Mouse (Mus musculus) liver, embryonic 14.5 days (tissue): ENCODE results near the gene Spty2d1. TPM values are rescaled to one million over a fixed set of nuclear protein-coding genes. Genes with fewer than 3 reads are reported as not detected.

Source experiments
- ATAC-seq: fragments of 200-750 bp; cut with Nextera tagmentation; 2 replicates; pipeline ENCODE4 v1.8.0; 2017; ENCODE audit warnings: moderate number of reproducible peaks, mild to moderate bottlenecking, moderate library complexity; ENCODE audit not compliant: insufficient read depth
- DNase-seq, 3 experiments: peaks; one replicate each; pipeline ENCODE4 v3.0.0-alpha.2; 2012 to 2013; ENCODE audit warnings: low read depth in 3 of 3, low spot score in 3 of 3
- H3K27ac ChIP-seq: fragments of 300-500 bp; sonication (generic); 2 replicates; pipeline ENCODE4 v1.5.1; 2014; ENCODE audit warnings: moderate library complexity, mild to moderate bottlenecking, control low read depth, inconsistent platforms
- H3K27me3 ChIP-seq: fragments of 300-500 bp; sonication (generic); 2 replicates; pipeline ENCODE4 v1.6.1; 2014; ENCODE audit warnings: mild to moderate bottlenecking, low read length, moderate library complexity; ENCODE audit not compliant: control insufficient read depth, insufficient read depth
- H3K36me3 ChIP-seq: fragments of 300-500 bp; sonication (generic); replicated peaks from 2 replicates; pipeline ENCODE4 v1.6.1; 2014; ENCODE audit warnings: low read depth; ENCODE audit not compliant: control insufficient read depth, insufficient read depth
- H3K4me1 ChIP-seq, 2 experiments: fragments of 200-500 bp in 1 of 2; fragments of 300-500 bp in 1 of 2; sonication (generic) in 1 of 2; replicated peaks; 2 replicates each; pipeline ENCODE4 v1.6.1; 2012 to 2014; ENCODE audit warnings: antibody characterized with exemption in 1 of 2, inconsistent platforms in 1 of 2, low read length in 1 of 2; ENCODE audit not compliant: control insufficient read depth in 2 of 2, insufficient read depth in 2 of 2
- H3K4me2 ChIP-seq: fragments of 300-500 bp; sonication (generic); 2 replicates; pipeline ENCODE4 v1.6.1; 2014; ENCODE audit warnings: low read depth, mild to moderate bottlenecking, control low read depth, moderate library complexity
- H3K4me3 ChIP-seq, 2 experiments: fragments of 200-500 bp in 1 of 2; fragments of 300-500 bp in 1 of 2; sonication (generic) in 1 of 2; 2 replicates each; pipeline ENCODE4 v1.5.1; 2012 to 2014; ENCODE audit warnings: low read depth in 2 of 2, low read length in 2 of 2, mild to moderate bottlenecking in 2 of 2, control low read depth in 1 of 2, inconsistent platforms in 1 of 2, moderate library complexity in 1 of 2; ENCODE audit not compliant: insufficient read depth in 1 of 2
- H3K9ac ChIP-seq: fragments of 300-500 bp; sonication (generic); replicated peaks from 2 replicates; pipeline ENCODE4 v1.6.1; 2014; ENCODE audit warnings: mild to moderate bottlenecking, control low read depth, moderate library complexity
- H3K9me3 ChIP-seq: fragments of 300-500 bp; sonication (generic); 2 replicates; pipeline ENCODE4 v1.6.1; 2016; ENCODE audit warnings: low read length, mixed read lengths; ENCODE audit not compliant: control insufficient read depth
- CTCF ChIP-seq: IDR thresholded peaks from 2 replicates; pipeline ENCODE4 v1.5.1; 2016; ENCODE audit warnings: antibody characterized with exemption, low read depth, control low read depth
- EP300 ChIP-seq: IDR thresholded peaks from 2 replicates; pipeline ENCODE4 v1.6.1; 2016; ENCODE audit warnings: antibody characterized with exemption, low read depth
- WGBS: fragments of 180-500 bp; shearing (Covaris S2); extraction: QIAGEN DNeasy Blood & Tissue Kit; methylation state at CpG from one replicate; pipeline ENCODE4 v1.1.7; 2014; ENCODE audit not compliant: insufficient replicate concordance; 5-methylcytosine and 5-hydroxymethylcytosine counted together
- polyA plus RNA-seq, 2 experiments: library from polyadenylated mRNA; depleted of rRNA in 1 of 2; stranded (reverse) in 1 of 2; unstranded in 1 of 2; fragments of >200 nt; fragmentation: Nextera tagmentation in 1 of 2; extraction: Ambion mirVana in 1 of 2; gene quantifications; 2 replicates each; pipeline versions ENCODE4 v1.2.1 to v1.2.3; 2012 to 2014

The Spty2d1 gene
- polyA plus RNA-seq, 2 experiments: 5.9 to 10.1 TPM

DNA sequence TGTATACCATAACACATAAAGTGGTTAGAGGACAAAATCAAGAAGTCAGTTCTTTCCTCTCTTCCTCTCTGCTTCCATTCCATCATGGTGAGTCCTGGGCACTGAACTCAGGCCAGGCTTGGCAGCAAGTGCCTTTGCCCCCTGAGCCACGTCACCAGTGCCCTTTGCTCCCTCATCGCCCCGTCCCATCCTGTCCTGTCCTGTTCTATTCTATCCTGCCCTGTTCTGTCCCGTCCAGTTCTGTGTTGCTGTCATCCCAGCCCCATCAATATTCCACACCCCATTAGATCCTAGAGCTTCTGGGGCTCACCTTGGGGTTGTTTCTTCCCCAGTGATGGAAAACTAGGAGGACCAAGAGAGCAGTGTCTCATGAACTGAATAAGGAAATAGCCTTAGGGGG lies 33.9 kb upstream of the Spty2d1 start:
- Histone ChIP-seq H3K4me3 (no peak overlapping the region), H3K4me1 (peaks cover 0 to 8% of the 10 kb centered on the region in 2 experiments; a peak in 2 of 4 replicates), H3K27me3 (no peaks in the 10 kb centered on the region), H3K4me2 (no peak overlapping the region), H3K27ac (no peak overlapping the region), H3K9ac (no peak overlapping the region), H3K36me3 (no peaks in the 10 kb centered on the region), H3K9me3 (no peaks in the 10 kb centered on the region)
- TF ChIP-seq EP300 (no peak), CTCF (no peak)
- ATAC-seq (no peak), DNase-seq (no peak)
- 62% methylated on average over 4 of the region's 4 CpGs for WGBS

DNA sequence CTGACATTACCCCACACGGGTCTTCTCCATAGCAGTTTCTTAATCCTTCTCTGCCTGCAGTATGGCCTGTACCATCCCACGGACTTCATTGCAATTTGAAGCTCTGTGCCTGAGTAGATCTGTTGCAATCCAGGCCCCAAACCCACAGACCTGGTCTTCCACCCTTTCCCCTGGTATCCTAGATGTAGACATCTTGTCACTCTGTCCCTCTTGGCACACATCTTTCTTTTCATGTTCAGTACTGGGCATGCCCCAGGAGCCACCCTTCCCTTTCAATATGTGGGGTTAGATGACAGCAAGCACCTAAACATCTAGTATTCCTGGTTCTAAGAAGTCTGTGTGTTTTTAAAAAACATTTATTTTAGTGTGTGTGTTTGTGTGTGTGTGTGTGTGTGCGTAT lies 33.5 kb upstream of the Spty2d1 start:
- ATAC-seq (no peak), DNase-seq (no peak)
- H3K9ac ChIP-seq: no peak overlapping the region
- H3K4me1 ChIP-seq: peaks cover 0 to 8% of the 10 kb centered on the region in 2 experiments; a peak in 2 of 4 replicates
- H3K27ac ChIP-seq: no peak overlapping the region
- no peak overlapping the region for H3K4me3 ChIP-seq
- no peak overlapping the region for H3K4me2 ChIP-seq
- no peak for TF ChIP-seq CTCF
- no peak for TF ChIP-seq EP300
- H3K9me3 ChIP-seq: no peaks in the 10 kb centered on the region
- 57% methylated on average over 3 of the region's 3 CpGs for whole genome bisulfite sequencing
- H3K27me3 ChIP-seq: no peaks in the 10 kb centered on the region
- H3K36me3 ChIP-seq: no peaks in the 10 kb centered on the region

DNA sequence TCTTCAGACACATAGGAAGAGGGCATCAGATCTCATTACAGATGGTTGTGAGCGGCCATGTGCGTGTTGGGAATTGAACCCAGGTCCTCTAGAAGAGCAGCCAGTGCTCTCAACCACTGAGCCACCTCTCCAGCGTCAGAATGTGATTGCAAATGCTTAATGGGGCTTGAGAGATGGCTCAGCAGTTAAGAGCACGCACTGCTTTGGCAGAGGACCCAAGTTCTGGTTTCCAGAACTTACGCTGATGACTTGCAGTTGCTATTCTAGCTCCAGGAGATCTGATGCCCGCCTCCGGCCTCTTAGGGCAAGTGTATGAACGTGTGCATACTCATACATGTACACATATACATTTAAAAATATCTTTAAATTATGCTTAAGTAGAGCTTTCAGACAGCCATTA lies 27.2 kb upstream of the Spty2d1 start:
- Histone ChIP-seq H3K4me1 (no peaks in the 10 kb centered on the region), H3K9me3 (no peaks in the 10 kb centered on the region), H3K27me3 (no peaks in the 10 kb centered on the region), H3K4me2 (no peak overlapping the region), H3K4me3 (no peak overlapping the region), H3K27ac (no peak overlapping the region), H3K9ac (no peak overlapping the region), H3K36me3 (no peaks in the 10 kb centered on the region)
- TF ChIP-seq EP300 (no peak), CTCF (no peak)
- DNase-seq (no peak), ATAC-seq (no peak)
- WGBS: 58% methylated on average over 8 of the region's 8 CpGs

DNA sequence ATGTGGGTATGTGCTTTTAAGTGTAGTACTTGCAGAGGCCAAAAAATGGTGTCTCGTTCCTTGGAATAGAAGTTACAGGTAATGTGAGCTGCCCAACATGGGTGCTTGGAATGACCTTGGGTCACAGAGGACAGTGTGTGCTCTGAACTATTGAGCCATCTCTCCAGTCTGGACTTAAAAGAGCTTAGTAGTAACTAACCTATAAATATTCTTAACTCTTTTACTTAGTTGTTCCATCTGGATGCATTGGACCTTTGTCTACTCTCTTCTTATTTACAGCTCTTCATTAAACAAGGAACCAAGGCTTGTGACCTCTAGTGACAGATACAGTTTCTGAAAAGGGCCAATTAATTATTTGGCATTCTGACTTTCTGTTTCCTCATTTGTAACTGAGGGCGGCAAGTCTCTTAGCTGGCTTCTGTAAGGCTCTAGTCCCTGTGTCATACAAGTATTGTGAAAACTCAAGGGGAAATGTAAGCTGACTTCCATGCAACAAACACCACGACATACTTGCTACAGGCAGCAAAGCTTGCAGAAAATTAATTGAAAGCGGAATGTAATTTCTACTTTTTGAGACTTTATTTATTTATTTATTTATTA lies 26.7 kb upstream of the Spty2d1 start:
- Histone ChIP-seq H3K9me3 (no peaks in the 10 kb centered on the region), H3K36me3 (no peaks in the 10 kb centered on the region), H3K4me1 (no peaks in the 10 kb centered on the region), H3K27me3 (no peaks in the 10 kb centered on the region), H3K4me3 (no peak overlapping the region), H3K27ac (no peak overlapping the region), H3K9ac (no peak overlapping the region), H3K4me2 (no peak overlapping the region)
- ATAC-seq (no peak), DNase-seq (no peak)
- TF ChIP-seq CTCF: no peak
- no peak for TF ChIP-seq EP300
- WGBS: 63% methylated on average over 4 of the region's 4 CpGs

DNA sequence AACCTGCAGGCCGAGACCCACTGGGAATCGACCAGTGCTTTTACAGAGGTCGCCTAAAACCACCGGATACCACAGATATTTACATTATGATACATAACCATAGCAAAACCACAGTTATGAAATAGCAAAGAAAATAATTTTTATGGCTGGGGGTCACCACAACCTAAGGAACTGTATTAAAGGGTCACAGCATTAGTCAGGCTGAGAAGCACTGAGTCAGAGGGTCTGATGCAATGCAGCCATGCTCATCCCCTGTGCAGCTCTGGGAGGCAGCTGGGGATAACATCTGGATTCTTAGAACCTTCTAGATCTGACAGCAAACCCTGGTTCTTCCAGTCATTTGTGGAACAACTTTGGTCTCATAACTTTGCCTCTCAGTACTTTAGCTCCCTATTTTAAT lies 23.2 kb upstream of the Spty2d1 start:
- Histone ChIP-seq H3K4me2 (no peak overlapping the region), H3K4me3 (no peak overlapping the region), H3K27ac (no peak overlapping the region), H3K4me1 (no peaks in the 10 kb centered on the region), H3K27me3 (no peaks in the 10 kb centered on the region), H3K9me3 (no peaks in the 10 kb centered on the region), H3K36me3 (no peaks in the 10 kb centered on the region), H3K9ac (no peak overlapping the region)
- WGBS: 60% methylated on average over 4 of the region's 4 CpGs
- DNase-seq: no peak
- no peak for ATAC-seq
- TF ChIP-seq CTCF: no peak
